Mouse (Mus musculus): ENCODE results near the gene Tspan10. TPM values are rescaled to one million over a fixed set of nuclear protein-coding genes. Genes with fewer than 3 reads are reported as not detected.

Tspan10 gene
- total and polyA plus RNA-seq, 2 experiments from 2014 or later, result 0.11 TPM; not detected in 1

DNA sequence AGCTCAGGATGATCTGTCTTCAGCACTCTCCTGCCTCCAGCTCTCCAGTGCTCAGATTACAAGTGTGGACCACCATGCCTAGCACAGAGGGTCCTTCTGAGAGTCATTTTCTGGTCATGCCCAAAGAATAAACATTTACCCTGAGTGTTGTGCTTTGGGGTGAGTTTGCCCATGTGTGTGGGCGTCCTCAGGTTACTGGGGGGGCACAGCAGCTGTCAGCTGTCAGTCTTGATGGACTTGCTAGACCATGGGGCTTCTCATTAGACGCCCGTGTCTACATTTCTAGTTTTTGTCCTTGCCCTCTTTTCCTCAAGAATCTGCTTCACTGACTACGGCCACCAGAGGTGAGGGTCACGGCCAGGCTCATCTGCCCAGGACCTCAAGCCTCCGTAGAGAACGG, 4.7 kb downstream of the Tspan10 start:
- DNase-seq (ENCODE audit: low spot score) (no peak), ATAC-seq (ENCODE audit: low FRiP score) (no peak)
- Histone ChIP-seq H3K27ac (ENCODE audit: low read depth, low read length) (no peak overlapping the region), H3K9me3 (ENCODE audit: low read length) (no peaks in the 10 kb centered on the region), H3K27me3 (ENCODE audit: insufficient read depth, low read length) (no peaks in the 10 kb centered on the region), H3K9ac (replicated peaks; ENCODE audit: low read length, poor library complexity, severe bottlenecking) (no peak overlapping the region), H3K36me3 (ENCODE audit: insufficient read depth, low read length) (no peaks in the 10 kb centered on the region), H3K4me2 (ENCODE audit: low read depth, low read length, poor library complexity, severe bottlenecking) (no peak overlapping the region), H3K4me1 (ENCODE audit: insufficient read depth, low read length) (no peaks in the 10 kb centered on the region), H3K4me3 (ENCODE audit: low read depth, low read length) (no peak overlapping the region)
- no peak for TF ChIP-seq CTCF (IDR thresholded peaks at IDR 0.05)
- WGBS, result 80% methylated on average over 7 of the region's 7 CpGs

DNA sequence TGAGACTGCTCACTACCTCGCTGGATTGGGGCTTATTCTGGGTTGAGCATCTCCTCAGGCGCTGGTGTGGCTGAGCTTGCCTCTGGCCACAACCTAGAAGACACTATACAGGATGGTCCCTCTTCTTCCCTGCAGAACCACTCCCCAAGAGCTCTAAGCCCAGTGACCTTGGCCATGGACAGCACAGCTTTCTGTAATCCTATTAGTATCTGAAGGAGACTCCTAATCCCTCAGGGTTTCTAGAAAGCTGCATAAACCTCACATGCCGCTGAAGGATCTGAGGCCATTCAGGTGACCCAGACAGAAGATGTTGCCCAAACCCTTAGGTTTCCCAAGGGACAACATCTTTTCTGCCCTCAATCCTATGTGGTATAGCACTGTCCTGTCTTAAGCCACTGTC, 9.8 kb downstream of the Tspan10 start:
- DNase-seq (ENCODE audit: low spot score), result no peak
- 44% methylated on average over 3 of the region's 3 CpGs for WGBS

DNA sequence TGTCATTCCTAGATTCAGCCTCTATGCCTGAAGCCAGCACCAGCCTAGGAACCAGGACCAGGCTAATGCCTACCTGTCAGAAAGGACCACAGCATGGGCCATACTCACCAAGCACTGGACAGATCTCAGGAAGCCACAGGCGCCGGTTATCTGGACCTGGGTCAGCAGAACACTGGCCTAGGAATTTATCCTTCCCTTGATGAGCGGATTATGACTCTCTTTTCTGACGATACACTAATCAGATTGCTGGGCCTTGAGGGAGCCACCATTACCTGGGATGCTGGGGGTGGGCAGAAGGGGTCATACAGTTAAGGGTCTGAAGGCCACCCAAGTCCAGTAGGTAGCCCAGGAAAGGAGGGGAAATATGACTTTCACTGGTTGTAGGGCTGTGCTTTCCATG, 10.9 kb downstream of the Tspan10 start, which contains the start of gene Pde6g:
Gene Pde6g (minus strand): TSS at position 195 of the 400 bp plus-strand sequence.
- Histone ChIP-seq H3K4me1 (ENCODE audit: insufficient read depth, low read length) (no peaks in the 10 kb centered on the region; the same call in 1 of the 2 replicates), H3K4me2 (ENCODE audit: low read depth, low read length, poor library complexity, severe bottlenecking) (no peak within 1 kb of the TSS), H3K27ac (ENCODE audit: low read depth, low read length) (no peak within 1 kb of the TSS), H3K9ac (replicated peaks; ENCODE audit: low read length, poor library complexity, severe bottlenecking) (no peak within 1 kb of the TSS), H3K4me3 (ENCODE audit: low read depth, low read length) (no peak within 1 kb of the TSS), H3K9me3 (ENCODE audit: low read length) (no peaks in the 10 kb centered on the region), H3K27me3 (ENCODE audit: insufficient read depth, low read length) (no peaks in the 10 kb centered on the region), H3K36me3 (ENCODE audit: insufficient read depth, low read length) (no peaks in the 10 kb centered on the region)
- TF ChIP-seq CTCF (IDR thresholded peaks at IDR 0.05), result no peak
- no peak for DNase-seq (ENCODE audit: low spot score)
- ATAC-seq (ENCODE audit: low FRiP score), result no peak
- WGBS, result 86% methylated on average over 4 of the region's 4 CpGs

More for the DNA sequence above, 9.8 kb downstream of the Tspan10 start:
- Histone ChIP-seq H3K9ac (replicated peaks; ENCODE audit: low read length, poor library complexity, severe bottlenecking) (no peak overlapping the region), H3K36me3 (ENCODE audit: insufficient read depth, low read length) (no peaks in the 10 kb centered on the region), H3K27ac (ENCODE audit: low read depth, low read length) (no peak overlapping the region), H3K4me2 (ENCODE audit: low read depth, low read length, poor library complexity, severe bottlenecking) (no peak overlapping the region), H3K4me3 (ENCODE audit: low read depth, low read length) (no peak overlapping the region), H3K4me1 (ENCODE audit: insufficient read depth, low read length) (no peaks in the 10 kb centered on the region; the same call in 1 of the 2 replicates), H3K9me3 (ENCODE audit: low read length) (no peaks in the 10 kb centered on the region), H3K27me3 (ENCODE audit: insufficient read depth, low read length) (no peaks in the 10 kb centered on the region)
- TF ChIP-seq CTCF (IDR thresholded peaks at IDR 0.05), result no peak
- no peak for ATAC-seq (ENCODE audit: low FRiP score)

DNA sequence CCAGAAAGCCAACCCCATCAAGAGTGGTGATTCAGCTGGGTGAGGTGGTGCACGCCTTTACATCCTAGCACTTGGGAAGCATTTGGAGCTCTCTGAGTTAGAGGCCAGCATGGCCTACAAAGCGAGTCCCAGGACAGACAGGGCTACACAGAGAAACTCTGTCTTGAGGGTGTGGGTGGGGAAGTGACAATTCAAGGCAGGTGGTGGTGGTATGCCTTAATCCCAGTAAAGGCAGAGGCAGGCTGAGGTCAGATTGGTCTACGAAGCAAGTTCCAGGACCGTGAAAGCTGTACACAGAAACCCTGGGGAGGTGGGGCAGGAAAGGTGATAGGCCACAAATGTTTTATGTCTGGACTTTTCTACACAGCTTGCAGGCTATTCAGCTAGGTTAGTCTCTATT, 12.5 kb downstream of the Tspan10 start:
- TF ChIP-seq CTCF (IDR thresholded peaks at IDR 0.05), result no peak
- H3K27me3 ChIP-seq (ENCODE audit: insufficient read depth, low read length), result no peaks in the 10 kb centered on the region
- H3K9ac ChIP-seq (replicated peaks; ENCODE audit: low read length, poor library complexity, severe bottlenecking), result no peak overlapping the region
- ATAC-seq (ENCODE audit: low FRiP score), result no peak
- no peaks in the 10 kb centered on the region; the same call in 1 of the 2 replicates for H3K4me1 ChIP-seq (ENCODE audit: insufficient read depth, low read length)
- H3K9me3 ChIP-seq (ENCODE audit: low read length), result no peaks in the 10 kb centered on the region
- peaks cover 2% of the 10 kb centered on the region; the same call in 1 of the 2 replicates for H3K36me3 ChIP-seq (ENCODE audit: insufficient read depth, low read length)
- WGBS, result 91% methylated on average over 4 of the region's 4 CpGs
- no peak overlapping the region for H3K4me3 ChIP-seq (ENCODE audit: low read depth, low read length)
- no peak overlapping the region for H3K27ac ChIP-seq (ENCODE audit: low read depth, low read length)
- no peak overlapping the region for H3K4me2 ChIP-seq (ENCODE audit: low read depth, low read length, poor library complexity, severe bottlenecking)
- no peak for DNase-seq (ENCODE audit: low spot score)

DNA sequence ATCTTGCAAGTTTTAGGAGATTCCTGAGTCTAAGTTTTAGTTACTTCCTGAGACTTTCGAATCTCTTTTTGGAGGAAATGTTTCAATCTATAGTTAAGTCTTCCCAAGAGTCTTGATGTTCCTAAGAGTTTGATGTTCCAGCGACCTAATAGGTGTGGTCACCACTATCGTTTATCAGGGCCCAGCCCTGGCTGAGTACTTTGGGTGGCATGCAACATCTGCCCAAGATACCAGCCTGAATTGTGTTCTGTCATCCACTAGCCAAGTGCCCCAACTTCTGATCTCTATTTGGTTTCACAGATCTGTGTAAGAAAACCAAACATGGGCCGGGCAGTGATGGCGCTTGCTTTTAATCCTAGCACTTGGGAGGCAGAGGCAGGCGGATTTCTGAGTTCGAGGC, 13.0 kb downstream of the Tspan10 start:
- DNase-seq (ENCODE audit: low spot score), result no peak
- no peak for TF ChIP-seq CTCF (IDR thresholded peaks at IDR 0.05)
- Histone ChIP-seq H3K27me3 (ENCODE audit: insufficient read depth, low read length) (no peaks in the 10 kb centered on the region), H3K9ac (replicated peaks; ENCODE audit: low read length, poor library complexity, severe bottlenecking) (no peak overlapping the region), H3K4me3 (ENCODE audit: low read depth, low read length) (no peak overlapping the region), H3K36me3 (ENCODE audit: insufficient read depth, low read length) (peaks cover 4% of the 10 kb centered on the region), H3K27ac (ENCODE audit: low read depth, low read length) (no peak overlapping the region), H3K4me2 (ENCODE audit: low read depth, low read length, poor library complexity, severe bottlenecking) (no peak overlapping the region), H3K9me3 (ENCODE audit: low read length) (no peaks in the 10 kb centered on the region), H3K4me1 (ENCODE audit: insufficient read depth, low read length) (no peaks in the 10 kb centered on the region; the same call in 1 of the 2 replicates)
- ATAC-seq (ENCODE audit: low FRiP score), result no peak
- WGBS, result 96% methylated on average over 7 of the region's 7 CpGs

- 30% methylated on average over 14 of the region's 14 CpGs for WGBS
- peaks cover 17% of the 10 kb centered on the region for H3K36me3 ChIP-seq (ENCODE audit: insufficient read depth, low read length)
- ATAC-seq (ENCODE audit: low FRiP score) (no peak), DNase-seq (ENCODE audit: low spot score) (no peak)
- H3K9me3 ChIP-seq (ENCODE audit: low read length), result no peaks in the 10 kb centered on the region
- peak overlapping the region; percentile 64 for H3K9ac ChIP-seq (replicated peaks; ENCODE audit: low read length, poor library complexity, severe bottlenecking)
- H3K4me2 ChIP-seq (ENCODE audit: low read depth, low read length, poor library complexity, severe bottlenecking), result peak overlapping the region; percentile 84
- no peaks in the 10 kb centered on the region; the same call in 1 of the 2 replicates for H3K4me1 ChIP-seq (ENCODE audit: insufficient read depth, low read length)
- no peaks in the 10 kb centered on the region for H3K27me3 ChIP-seq (ENCODE audit: insufficient read depth, low read length)
- peak overlapping the region; percentile 65 for H3K4me3 ChIP-seq (ENCODE audit: low read depth, low read length)
- no peak for TF ChIP-seq CTCF (IDR thresholded peaks at IDR 0.05)
- H3K27ac ChIP-seq (ENCODE audit: low read depth, low read length), result peak overlapping the region; percentile 55
Measured at GRCm38 (mm10) chr11:120457370-120457769, 14.9 kb downstream of the Tspan10 start.

All from midbrain, postnatal 0 days (tissue).